Mouse (Mus musculus): Measurements from ENCODE around the gene Cmtr1. TPM values are rescaled to one million over a fixed set of nuclear protein-coding genes. Genes with fewer than 3 reads are reported as not detected.
"Not testable (repeated sequence)": the region's sequence is repeated elsewhere in the genome, so short reads cannot be mapped to it uniquely, and the experiment has no call there.

Gene Cmtr1
- total RNA-seq (2015; ENCODE audit: low replicate concordance) (72.1 and 86.9 TPM in 2 replicates), total RNA-seq (2017; ENCODE audit: low replicate concordance) (448 and 477 TPM in 2 replicates)

GRCm38 (mm10) chr17:29660076-29660761 is at the start of gene Cmtr1:
Gene Cmtr1 (plus strand): TSS chr17:29660595.
- peak; percentile 80 for ATAC-seq (replicated peaks; ENCODE audit: low FRiP score, poor library complexity, severe bottlenecking)

- not testable (repeated sequence) for ATAC-seq (replicated peaks; ENCODE audit: low FRiP score, poor library complexity, severe bottlenecking)
Observed at GRCm38 (mm10) chr17:29613453-29613852, 46.9 kb upstream of the Cmtr1 start.

- ATAC-seq (replicated peaks; ENCODE audit: low FRiP score, poor library complexity, severe bottlenecking), result peak; percentile 89
Observed at GRCm38 (mm10) chr17:29614115-29615023, 46.0 kb upstream of the Cmtr1 start, which contains the start of the genes Rnf8 and Gm28043. Gene Rnf8 (plus strand): TSS chr17:29614790. Gene Gm28043 (plus strand): TSS chr17:29614876.

GRCm38 (mm10) chr17:29615024-29615551 is 45.3 kb upstream of the Cmtr1 start:
- ATAC-seq (replicated peaks; ENCODE audit: low FRiP score, poor library complexity, severe bottlenecking), result peak; percentile 53

GRCm38 (mm10) chr17:29615616-29616015 is 44.8 kb upstream of the Cmtr1 start:
- no peak for ATAC-seq (replicated peaks; ENCODE audit: low FRiP score, poor library complexity, severe bottlenecking)

- no peak for ATAC-seq (replicated peaks; ENCODE audit: low FRiP score, poor library complexity, severe bottlenecking)
Observed at GRCm38 (mm10) chr17:29619231-29619630, 41.2 kb upstream of the Cmtr1 start.

- no peak for ATAC-seq (replicated peaks; ENCODE audit: low FRiP score, poor library complexity, severe bottlenecking)
Observed at GRCm38 (mm10) chr17:29623488-29623887, 36.9 kb upstream of the Cmtr1 start.

GRCm38 (mm10) chr17:29627285-29627684 is 33.1 kb upstream of the Cmtr1 start:
- no peak for ATAC-seq (replicated peaks; ENCODE audit: low FRiP score, poor library complexity, severe bottlenecking)

GRCm38 (mm10) chr17:29628946-29629345 is 31.4 kb upstream of the Cmtr1 start:
- ATAC-seq (replicated peaks; ENCODE audit: low FRiP score, poor library complexity, severe bottlenecking), result no peak

GRCm38 (mm10) chr17:29629620-29630019 is 30.8 kb upstream of the Cmtr1 start:
- 0 out of 2 replicates have a peak, but pooled peaks have one; percentile 37 for ATAC-seq (replicated peaks; ENCODE audit: low FRiP score, poor library complexity, severe bottlenecking)

- no peak for ATAC-seq (replicated peaks; ENCODE audit: low FRiP score, poor library complexity, severe bottlenecking)
Observed at GRCm38 (mm10) chr17:29632312-29632711, 28.1 kb upstream of the Cmtr1 start.

- no peak for ATAC-seq (replicated peaks; ENCODE audit: low FRiP score, poor library complexity, severe bottlenecking)
Observed at GRCm38 (mm10) chr17:29635492-29635891, 24.9 kb upstream of the Cmtr1 start.

GRCm38 (mm10) chr17:29636118-29636517 is 24.3 kb upstream of the Cmtr1 start:
- peak; percentile 53 for ATAC-seq (replicated peaks; ENCODE audit: low FRiP score, poor library complexity, severe bottlenecking)

GRCm38 (mm10) chr17:29637377-29637776 is 23.0 kb upstream of the Cmtr1 start:
- ATAC-seq (replicated peaks; ENCODE audit: low FRiP score, poor library complexity, severe bottlenecking), result peak; percentile 50; the same call in 1 of the 2 replicates

GRCm38 (mm10) chr17:29637895-29638294 is 22.5 kb upstream of the Cmtr1 start:
- ATAC-seq (replicated peaks; ENCODE audit: low FRiP score, poor library complexity, severe bottlenecking), result peak; percentile 86

GRCm38 (mm10) chr17:29640971-29641370 is 19.4 kb upstream of the Cmtr1 start:
- ATAC-seq (replicated peaks; ENCODE audit: low FRiP score, poor library complexity, severe bottlenecking), result no peak

GRCm38 (mm10) chr17:29642219-29642618 is 18.2 kb upstream of the Cmtr1 start:
- ATAC-seq (replicated peaks; ENCODE audit: low FRiP score, poor library complexity, severe bottlenecking), result no peak

GRCm38 (mm10) chr17:29658249-29658648 is 2.1 kb upstream of the Cmtr1 start:
- peak; percentile 80 for ATAC-seq (replicated peaks; ENCODE audit: low FRiP score, poor library complexity, severe bottlenecking)

GRCm38 (mm10) chr17:29660762-29661391 is 482 bp downstream of the Cmtr1 start:
- peak; percentile 11 for ATAC-seq (replicated peaks; ENCODE audit: low FRiP score, poor library complexity, severe bottlenecking)

- ATAC-seq (replicated peaks; ENCODE audit: low FRiP score, poor library complexity, severe bottlenecking), result no peak
Observed at GRCm38 (mm10) chr17:29662145-29662544, 1.8 kb downstream of the Cmtr1 start.

Measured in erythroid progenitor cell, adult 5-6 weeks (primary cell).